Mouse (Mus musculus): ENCODE data around the gene Gm44790. TPM values are rescaled to one million over a fixed set of nuclear protein-coding genes. Genes with fewer than 3 reads are reported as not detected.

Gene Gm44790
- total and polyA plus RNA-seq, 2 experiments = 0.83 to 4.0 TPM

- Histone ChIP-seq H3K27me3 (ENCODE audit: control insufficient read depth, insufficient read depth, low read length) (no peaks in the 10 kb centered on the region), H3K4me3 (ENCODE audit: insufficient read depth, low read depth, low read length) (no peak overlapping the region), H3K27ac (replicated peaks; ENCODE audit: insufficient read depth, low read depth, low read length) (no peak overlapping the region), H3K4me1 (ENCODE audit: control insufficient read depth, insufficient read depth, low read length) (no peaks in the 10 kb centered on the region), H3K79me2 (ENCODE audit: control insufficient read depth, insufficient read depth, low read length) (peaks cover 2% of the 10 kb centered on the region; the same call in 1 of the 2 replicates), H3K9ac (ENCODE audit: low read depth, low read length) (no peak overlapping the region), H3K36me3 (ENCODE audit: control insufficient read depth, insufficient read depth, low read length) (peaks cover 5% of the 10 kb centered on the region; the same call in 1 of the 2 replicates)
- DNase-seq (ENCODE audit: extremely low read depth, low read depth, low spot score) = no peak
- WGBS = 98% methylated on average over 1 of the region's 1 CpGs
- TF ChIP-seq POLR2A (IDR thresholded peaks at IDR 0.05; ENCODE audit: extremely low read depth, insufficient read depth, low read length) (no peak), CTCF (IDR thresholded peaks at IDR 0.05; ENCODE audit: low read depth, low read length) (no peak)
Observed at GRCm38 (mm10) chr6:86439531-86439930, 13.1 kb downstream of the Gm44790 start.

DNA sequence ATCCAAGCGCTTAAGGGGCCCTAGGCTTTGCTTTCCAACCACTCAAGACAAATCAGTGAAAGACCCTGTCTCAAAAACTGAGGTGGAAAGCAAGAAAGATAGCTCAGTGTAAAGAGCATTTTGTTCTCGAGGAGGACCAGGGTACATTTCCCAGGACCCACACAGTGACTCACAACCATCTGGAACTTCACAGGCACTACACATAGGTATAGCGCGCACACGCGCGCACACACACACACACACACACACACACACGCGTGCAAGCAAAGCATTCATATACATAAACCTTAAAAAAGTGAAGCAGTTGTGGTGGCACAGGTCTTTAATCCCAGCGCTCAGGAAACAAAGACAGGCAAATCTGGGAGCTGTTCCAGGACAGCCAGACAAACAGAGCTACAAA, 15.1 kb downstream of the Gm44790 start:
- TF ChIP-seq CTCF (IDR thresholded peaks at IDR 0.05; ENCODE audit: low read depth, low read length) = no peak
- no peak for TF ChIP-seq POLR2A (IDR thresholded peaks at IDR 0.05; ENCODE audit: extremely low read depth, insufficient read depth, low read length)
- H3K27ac ChIP-seq (replicated peaks; ENCODE audit: insufficient read depth, low read depth, low read length) = no peak overlapping the region
- no peak for DNase-seq (ENCODE audit: extremely low read depth, low read depth, low spot score)
- H3K36me3 ChIP-seq (ENCODE audit: control insufficient read depth, insufficient read depth, low read length) = peaks cover 18% of the 10 kb centered on the region
- H3K27me3 ChIP-seq (ENCODE audit: control insufficient read depth, insufficient read depth, low read length) = no peaks in the 10 kb centered on the region
- H3K79me2 ChIP-seq (ENCODE audit: control insufficient read depth, insufficient read depth, low read length) = peaks cover 6% of the 10 kb centered on the region; the same call in 1 of the 2 replicates
- no peaks in the 10 kb centered on the region for H3K4me1 ChIP-seq (ENCODE audit: control insufficient read depth, insufficient read depth, low read length)
- H3K9ac ChIP-seq (ENCODE audit: low read depth, low read length) = no peak overlapping the region
- H3K4me3 ChIP-seq (ENCODE audit: insufficient read depth, low read depth, low read length) = no peak overlapping the region
- 94% methylated on average over 10 of the region's 10 CpGs for WGBS

DNA sequence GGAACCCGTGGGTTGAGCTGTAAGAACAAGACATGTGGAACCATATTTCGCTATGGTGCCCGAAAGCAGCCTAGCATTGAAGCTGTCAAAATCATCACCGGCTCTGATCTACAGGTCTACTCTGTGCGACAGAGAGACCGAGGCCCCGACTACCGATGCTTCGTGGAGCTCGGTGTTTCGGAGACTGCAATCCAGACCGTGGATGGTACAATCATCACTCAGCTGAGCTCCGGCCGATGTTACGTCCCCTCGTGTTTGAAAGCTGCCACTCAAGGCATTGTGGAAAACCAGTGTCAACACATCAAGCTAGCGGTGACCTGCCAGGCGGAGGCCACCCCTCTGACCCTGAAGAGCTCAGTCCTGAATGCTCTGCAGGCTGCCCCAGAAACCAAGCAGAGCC, 19.1 kb downstream of the Gm44790 start:
- Histone ChIP-seq H3K27me3 (ENCODE audit: control insufficient read depth, insufficient read depth, low read length) (no peaks in the 10 kb centered on the region), H3K9ac (ENCODE audit: low read depth, low read length) (no peak overlapping the region), H3K27ac (replicated peaks; ENCODE audit: insufficient read depth, low read depth, low read length) (no peak overlapping the region), H3K4me1 (ENCODE audit: control insufficient read depth, insufficient read depth, low read length) (no peaks in the 10 kb centered on the region), H3K4me3 (ENCODE audit: insufficient read depth, low read depth, low read length) (no peak overlapping the region), H3K79me2 (ENCODE audit: control insufficient read depth, insufficient read depth, low read length) (0 out of 2 replicates have a peak, but pooled peaks cover 4% of the 10 kb centered on the region), H3K36me3 (ENCODE audit: control insufficient read depth, insufficient read depth, low read length) (peaks cover 38% of the 10 kb centered on the region)
- DNase-seq (ENCODE audit: extremely low read depth, low read depth, low spot score) = no peak
- WGBS = 92% methylated on average over 18 of the region's 18 CpGs
- TF ChIP-seq CTCF (IDR thresholded peaks at IDR 0.05; ENCODE audit: low read depth, low read length) = no peak
- TF ChIP-seq POLR2A (IDR thresholded peaks at IDR 0.05; ENCODE audit: extremely low read depth, insufficient read depth, low read length) = no peak

DNA sequence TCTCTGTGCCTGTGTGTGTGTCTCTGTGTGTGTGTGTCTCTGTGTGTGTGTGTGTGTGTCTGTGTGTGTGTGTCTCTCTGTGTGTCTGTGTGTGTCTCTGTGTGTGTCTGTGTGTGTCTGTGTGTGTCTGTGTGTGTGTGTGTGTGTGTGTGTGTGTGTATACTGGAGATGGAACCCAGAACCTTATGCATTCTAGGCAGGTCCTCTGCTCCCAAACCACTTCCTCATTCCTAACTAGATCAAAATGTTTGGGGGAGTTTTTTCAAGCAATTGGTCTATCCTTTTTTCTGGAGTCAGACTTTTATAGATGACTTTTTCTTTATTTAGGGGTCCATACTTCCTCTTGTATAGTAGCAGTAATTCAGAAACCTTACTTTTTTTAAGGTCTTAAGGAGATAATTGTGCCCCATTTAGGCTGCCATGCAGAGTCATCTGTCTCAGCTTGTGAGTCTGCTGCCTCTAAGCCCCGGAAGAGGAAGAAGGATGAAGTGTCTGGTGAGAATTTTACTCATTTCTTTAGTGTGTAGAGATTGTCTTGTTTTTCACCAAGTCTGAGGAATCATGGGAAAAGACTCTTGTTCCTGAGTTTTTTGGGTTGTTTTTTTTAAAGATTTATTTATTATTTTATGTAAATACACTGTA, 20.6 kb downstream of the Gm44790 start:
- Histone ChIP-seq H3K27me3 (ENCODE audit: control insufficient read depth, insufficient read depth, low read length) (no peaks in the 10 kb centered on the region), H3K36me3 (ENCODE audit: control insufficient read depth, insufficient read depth, low read length) (peaks cover 42% of the 10 kb centered on the region), H3K27ac (replicated peaks; ENCODE audit: insufficient read depth, low read depth, low read length) (no peak overlapping the region), H3K79me2 (ENCODE audit: control insufficient read depth, insufficient read depth, low read length) (0 out of 2 replicates have a peak, but pooled peaks cover 4% of the 10 kb centered on the region), H3K4me3 (ENCODE audit: insufficient read depth, low read depth, low read length) (no peak overlapping the region), H3K9ac (ENCODE audit: low read depth, low read length) (no peak overlapping the region), H3K4me1 (ENCODE audit: control insufficient read depth, insufficient read depth, low read length) (no peaks in the 10 kb centered on the region)
- no peak for TF ChIP-seq POLR2A (IDR thresholded peaks at IDR 0.05; ENCODE audit: extremely low read depth, insufficient read depth, low read length)
- TF ChIP-seq CTCF (IDR thresholded peaks at IDR 0.05; ENCODE audit: low read depth, low read length) = no peak
- no peak for DNase-seq (ENCODE audit: extremely low read depth, low read depth, low spot score)
- 90% methylated on average over 1 of the region's 1 CpGs for WGBS

- Histone ChIP-seq H3K36me3 (ENCODE audit: control insufficient read depth, insufficient read depth, low read length) (peaks cover 41% of the 10 kb centered on the region), H3K9ac (ENCODE audit: low read depth, low read length) (no peak overlapping the region), H3K27me3 (ENCODE audit: control insufficient read depth, insufficient read depth, low read length) (no peaks in the 10 kb centered on the region), H3K79me2 (ENCODE audit: control insufficient read depth, insufficient read depth, low read length) (no peaks in the 10 kb centered on the region), H3K4me1 (ENCODE audit: control insufficient read depth, insufficient read depth, low read length) (no peaks in the 10 kb centered on the region), H3K27ac (replicated peaks; ENCODE audit: insufficient read depth, low read depth, low read length) (no peak overlapping the region), H3K4me3 (ENCODE audit: insufficient read depth, low read depth, low read length) (no peak overlapping the region)
- TF ChIP-seq CTCF (IDR thresholded peaks at IDR 0.05; ENCODE audit: low read depth, low read length) (no peak), POLR2A (IDR thresholded peaks at IDR 0.05; ENCODE audit: extremely low read depth, insufficient read depth, low read length) (no peak)
- WGBS = 94% methylated on average over 3 of the region's 3 CpGs
- no peak for DNase-seq (ENCODE audit: extremely low read depth, low read depth, low spot score)
Observed at GRCm38 (mm10) chr6:86456727-86457126, 30.3 kb downstream of the Gm44790 start.

GRCm38 (mm10) chr6:86463079-86463478, 36.6 kb downstream of the Gm44790 start:
- Histone ChIP-seq H3K79me2 (ENCODE audit: control insufficient read depth, insufficient read depth, low read length) (no peaks in the 10 kb centered on the region), H3K9ac (ENCODE audit: low read depth, low read length) (no peak overlapping the region), H3K27me3 (ENCODE audit: control insufficient read depth, insufficient read depth, low read length) (no peaks in the 10 kb centered on the region), H3K4me3 (ENCODE audit: insufficient read depth, low read depth, low read length) (no peak overlapping the region), H3K4me1 (ENCODE audit: control insufficient read depth, insufficient read depth, low read length) (no peaks in the 10 kb centered on the region), H3K36me3 (ENCODE audit: control insufficient read depth, insufficient read depth, low read length) (peaks cover 32% of the 10 kb centered on the region), H3K27ac (replicated peaks; ENCODE audit: insufficient read depth, low read depth, low read length) (no peak overlapping the region)
- DNase-seq (ENCODE audit: extremely low read depth, low read depth, low spot score) = no peak
- TF ChIP-seq CTCF (IDR thresholded peaks at IDR 0.05; ENCODE audit: low read depth, low read length) (no peak), POLR2A (IDR thresholded peaks at IDR 0.05; ENCODE audit: extremely low read depth, insufficient read depth, low read length) (no peak)
- 95% methylated on average over 3 of the region's 3 CpGs for WGBS
